Mouse (Mus musculus) cortical plate, adult 2 months (tissue): ENCODE data around the gene Irak2.

Source experiments
- CTCF ChIP-seq: fragments of 200-500 bp; IDR thresholded peaks from 2 replicates; pipeline ENCODE4 v1.5.1; 2011; ENCODE audit warnings: mild to moderate bottlenecking, control low read depth, low read length; ENCODE audit not compliant: insufficient read depth; ENCODE audit errors: extremely low read depth
- POLR2A ChIP-seq: fragments of 200-500 bp; IDR thresholded peaks from 2 replicates; pipeline ENCODE4 v1.6.1; 2011; ENCODE audit warnings: mild to moderate bottlenecking, low read length, control low read depth; ENCODE audit not compliant: insufficient read depth; ENCODE audit errors: extremely low read depth

- TF ChIP-seq CTCF (no peak), POLR2A (no peak)
Observed at GRCm38 (mm10) chr6:113668287-113669154, 30.3 kb downstream of the Irak2 start.
